ENCODE assay signal across 22 mouse cellular contexts in genomic region chr5:75607971-75608370, GRCm38 (mm10). TPM values are rescaled to one million over a fixed set of nuclear protein-coding genes. Genes with fewer than 3 reads are reported as not detected.
DNase-seq lines count a peak whose midpoint lies in the region; ATAC-seq and TF ChIP-seq lines count a peak whose summit lies in the region.
"Had no signal": no experiment of that assay in that cellular context is flagged by ENCODE, and none has a peak within 500 bp of the region (broad histone marks: within the 10 kb centered on the region; RNA-seq: fewer than 3 reads in every experiment).

No protein-coding gene starts in this region.

- H3K27ac ChIP-seq in heart, postnatal 0 days (ENCODE audit: low read depth), result no peak overlapping the region
- H3K27ac ChIP-seq in kidney, embryonic 14.5 days (ENCODE audit: low read depth, low read length), result no peak overlapping the region
- H3K27ac ChIP-seq: gastrocnemius, adult 2 months; hindbrain, embryonic 15.5 days; lung, embryonic 15.5 days; macrophage had no signal

- TF ChIP-seq EP300 in heart, postnatal 0 days (IDR thresholded peaks at IDR 0.05; ENCODE audit: low read depth), result no peak

- 11% methylated on average over 12 of the region's 12 CpGs for WGBS in heart, postnatal 0 days
- WGBS in kidney, embryonic 14.5 days, result 86% methylated on average over 12 of the region's 12 CpGs

- peak overlapping the region; percentile 28 for H3K4me3 ChIP-seq in erythroblast, embryonic 14.5 days (replicated peaks)
- no peak overlapping the region for H3K4me3 ChIP-seq in heart, postnatal 0 days (ENCODE audit: low read depth, low read length)
- H3K4me3 ChIP-seq in kidney, embryonic 14.5 days (ENCODE audit: low read length), result no peak overlapping the region
- H3K4me3 ChIP-seq: gastrocnemius, adult 2 months; hindbrain, embryonic 15.5 days; limb, embryonic 12.5 days; lung, embryonic 15.5 days had no signal

- no peak overlapping the region for H3K9ac ChIP-seq in heart, postnatal 0 days (replicated peaks; ENCODE audit: low read depth, low read length)
- H3K9ac ChIP-seq in kidney, embryonic 14.5 days (ENCODE audit: low read depth, low read length), result no peak overlapping the region
- H3K9ac ChIP-seq: forebrain, postnatal 0 days; hindbrain, embryonic 15.5 days; limb, embryonic 12.5 days; lung, embryonic 15.5 days had no signal

- no peaks in the 10 kb centered on the region for H3K9me3 ChIP-seq in erythroblast, embryonic 14.5 days (ENCODE audit: control insufficient read depth, low read length)
- H3K9me3 ChIP-seq in heart, postnatal 0 days (replicated peaks; ENCODE audit: control insufficient read depth, low read length), result no peaks in the 10 kb centered on the region
- no peaks in the 10 kb centered on the region for H3K9me3 ChIP-seq in kidney, embryonic 14.5 days (ENCODE audit: control insufficient read depth, low read length)
- H3K9me3 ChIP-seq: hindbrain, embryonic 15.5 days; limb, embryonic 12.5 days; lung, embryonic 15.5 days had no signal

- no peaks in the 10 kb centered on the region; the same call in 1 of the 2 replicates for H3K36me3 ChIP-seq in erythroblast, embryonic 14.5 days (ENCODE audit: control insufficient read depth)
- no peaks in the 10 kb centered on the region for H3K36me3 ChIP-seq in heart, postnatal 0 days (replicated peaks; ENCODE audit: control insufficient read depth, insufficient read depth, low read length)
- H3K36me3 ChIP-seq in kidney, embryonic 14.5 days (ENCODE audit: control insufficient read depth, insufficient read depth, low read length), result no peaks in the 10 kb centered on the region
- H3K36me3 ChIP-seq: limb, embryonic 12.5 days; lung, embryonic 15.5 days had no signal

- peak overlapping the region; percentile 37 for H3K4me2 ChIP-seq in heart, postnatal 0 days (ENCODE audit: low read depth, low read length)
- H3K4me2 ChIP-seq in kidney, embryonic 14.5 days (replicated peaks; ENCODE audit: low read depth, low read length), result no peak overlapping the region
- H3K4me2 ChIP-seq: hindbrain, embryonic 15.5 days; limb, embryonic 12.5 days; lung, embryonic 15.5 days had no signal

- no peak for TF ChIP-seq CTCF in heart, postnatal 0 days (IDR thresholded peaks at IDR 0.05; ENCODE audit: low read depth)

- no peaks in the 10 kb centered on the region for H3K27me3 ChIP-seq in erythroblast, embryonic 14.5 days (ENCODE audit: control insufficient read depth)
- no peaks in the 10 kb centered on the region for H3K27me3 ChIP-seq in heart, postnatal 0 days (ENCODE audit: control insufficient read depth, insufficient read depth, low read length)
- no peaks in the 10 kb centered on the region for H3K27me3 ChIP-seq in kidney, embryonic 14.5 days (ENCODE audit: control insufficient read depth, insufficient read depth, low read length)
- H3K27me3 ChIP-seq: hindbrain, embryonic 15.5 days; limb, embryonic 12.5 days; lung, embryonic 15.5 days had no signal

- ATAC-seq in erythroblast, adult 5-6 weeks (replicated peaks; ENCODE audit: low FRiP score, poor library complexity, severe bottlenecking), result no peak
- no peak for ATAC-seq in heart, postnatal 0 days (ENCODE audit: insufficient read depth, low read depth)
- ATAC-seq in megakaryocyte progenitor cell, adult 5-6 weeks (replicated peaks; ENCODE audit: poor library complexity), result peak; percentile 63
- no peak for ATAC-seq in kidney, embryonic 14.5 days (ENCODE audit: low FRiP score, low TSS enrichment)
- ATAC-seq: CD4-positive, CD25-positive, alpha-beta regulatory T cell, adult 4 months; forebrain, postnatal 0 days had no signal

- peaks cover 30% of the 10 kb centered on the region for H3K4me1 ChIP-seq in erythroblast, embryonic 14.5 days (ENCODE audit: control insufficient read depth)
- peaks cover 4% of the 10 kb centered on the region; the same call in 1 of the 2 replicates for H3K4me1 ChIP-seq in heart, postnatal 0 days (ENCODE audit: control insufficient read depth, insufficient read depth)
- H3K4me1 ChIP-seq in kidney, embryonic 14.5 days (ENCODE audit: control insufficient read depth, insufficient read depth, low read length), result no peaks in the 10 kb centered on the region
- H3K4me1 ChIP-seq: lung, embryonic 15.5 days had no signal

- DNase-seq in heart, postnatal 0 days (ENCODE audit: low spot score), result peak; percentile 29
- no peak for DNase-seq in heart, adult 9 months (ENCODE audit: low spot score in 2 of 2)
- DNase-seq in liver, result peak; percentile 60
- DNase-seq in thymus, postnatal 0 days (ENCODE audit: low spot score), result no peak
- DNase-seq: adrenal gland, adult 2 months; cerebellum, adult 11-12 months; cerebellum, postnatal 25 days; forebrain, postnatal 0 days; gastrocnemius, adult 2 months; kidney, adult 11 months; kidney, postnatal 14 days; right cerebral cortex, postnatal 25 days; thymus, postnatal 14 days had no signal

RNA-seq across cellular contexts. Expression of gene Kit, which starts 33.3 kb away (rescaled TPM):
- polyA plus RNA-seq in erythroblast, embryonic 14.5 days (2012), result 0.02 and 0.07 TPM in 2 replicates
- total RNA-seq in erythroblast, adult 5-6 weeks (2015; ENCODE audit: low replicate concordance), result 33.9 and 39.4 TPM in 2 replicates
- total RNA-seq in erythroblast, adult 5-6 weeks (2017; ENCODE audit: low replicate concordance), result 12.2 and 19.9 TPM in 2 replicates
- 6.7 and 14.9 TPM in 2 replicates for total RNA-seq in heart, postnatal 0 days (2014; rRNA removed; ENCODE audit: low replicate concordance)
- 4.9 and 5.0 TPM in 2 replicates for polyA plus RNA-seq in heart, postnatal 0 days (2015; fragmentation: Nextera tagmentation; extraction: Ambion mirVana)
- total RNA-seq in megakaryocyte progenitor cell, adult 5-6 weeks (2015), result 170 and 204 TPM in 2 replicates
- total RNA-seq in megakaryocyte progenitor cell, adult 5-6 weeks (2017), result 88.1 and 106 TPM in 2 replicates
- 7.9 and 17.8 TPM in 2 replicates for polyA plus RNA-seq in kidney, embryonic 14.5 days (2014; fragmentation: Nextera tagmentation; extraction: Ambion mirVana)
- 8.4 and 9.6 TPM in 2 replicates for polyA plus RNA-seq in thymus, postnatal 0 days (2015; fragmentation: Nextera tagmentation; extraction: Ambion mirVana)

Comparison
In these comparisons a context has a peak if more than half of its experiments do, and no peak if none do; other contexts are left out.
1. DNase-seq: peak in heart, postnatal 0 days (single experiment) and liver (single experiment); none in heart, adult 9 months (0 of 2) and thymus, postnatal 0 days (single experiment).